Mouse (Mus musculus) stomach, postnatal 0 days (tissue): Measurements from ENCODE around the gene Usp38.

Source experiments
- CTCF ChIP-seq: IDR thresholded peaks from 2 replicates; pipeline ENCODE4 v1.5.1; 2016; ENCODE audit warnings: antibody characterized with exemption, low read depth, mild to moderate bottlenecking, moderate library complexity
- EP300 ChIP-seq: optimal IDR thresholded peaks from 2 replicates; pipeline ENCODE3; 2016; ENCODE audit warnings: antibody characterized with exemption

GRCm38 (mm10) chr8:81010386-81010785 lies 4.3 kb downstream of the Usp38 start:
- TF ChIP-seq CTCF (no peak), EP300 (no peak)
